Mouse (Mus musculus) bone marrow, adult 2 months (tissue): Measurements from ENCODE around the gene Foxred1. TPM values are rescaled to one million over a fixed set of nuclear protein-coding genes. Genes with fewer than 3 reads are reported as not detected.

ENCODE experiments used
- H3K27ac ChIP-seq: fragments of 200-500 bp; 2 replicates; pipeline ENCODE4 v1.5.1; 2012; ENCODE audit warnings: low read depth, mild to moderate bottlenecking, control low read depth, inconsistent platforms, low read length; ENCODE audit not compliant: control insufficient read depth, poor library complexity, insufficient read depth
- H3K4me1 ChIP-seq: fragments of 200-500 bp; 2 replicates; pipeline ENCODE4 v1.6.1; 2011; ENCODE audit warnings: low read length; ENCODE audit not compliant: control insufficient read depth, insufficient read depth
- H3K4me3 ChIP-seq: fragments of 200-500 bp; replicated peaks from 2 replicates; pipeline ENCODE3; 2011; ENCODE audit warnings: mild to moderate bottlenecking, low read depth, low read length, control low read depth; ENCODE audit not compliant: control insufficient read depth
- CTCF ChIP-seq: fragments of 200-500 bp; IDR thresholded peaks from 2 replicates; pipeline ENCODE4 v1.5.1; 2011; ENCODE audit warnings: low read length, control low read depth; ENCODE audit not compliant: control insufficient read depth, insufficient read depth
- POLR2A ChIP-seq: fragments of 200-500 bp; IDR thresholded peaks from 2 replicates; pipeline ENCODE4 v1.6.1; 2011; ENCODE audit warnings: low read depth, mild to moderate bottlenecking, control low read depth, low read length, borderline replicate concordance; ENCODE audit not compliant: control insufficient read depth
- WGBS: fragments of 180-500 bp; shearing (Covaris S2); methylation state at CpG from one replicate; pipeline ENCODE4 v1.1.7; 2018; 5-methylcytosine and 5-hydroxymethylcytosine counted together
- polyA plus RNA-seq: library from polyadenylated mRNA; stranded (reverse); fragments of >200 nt; gene quantifications from 2 replicates; pipeline ENCODE4 v1.2.4, GENCODE M21; 2011; ENCODE audit warnings: low replicate concordance; ENCODE audit not compliant: missing spikeins, insufficient read depth, insufficient read length

Foxred1 gene
- polyA plus RNA-seq, 1 experiment, result 18.8 TPM

DNA sequence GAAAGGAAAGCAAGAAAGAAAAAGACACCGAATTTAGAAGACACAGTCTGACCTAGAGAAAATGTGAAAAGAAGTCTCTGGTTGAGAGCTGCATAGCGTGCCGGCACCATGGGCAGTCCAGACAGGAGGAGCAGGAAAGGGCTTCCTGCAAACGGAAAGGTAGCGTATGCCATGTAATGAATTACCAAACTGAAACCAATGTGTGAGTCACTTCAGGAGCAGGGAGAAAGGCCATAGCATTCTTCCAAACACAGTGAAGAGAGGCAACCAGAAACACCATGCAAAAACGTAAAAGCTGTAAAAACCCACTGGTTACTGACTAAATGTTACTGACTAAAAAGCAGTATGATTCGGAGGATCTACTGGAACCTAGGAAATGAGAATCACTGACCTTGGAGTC is 49.1 kb downstream of the Foxred1 start:
- H3K4me1 ChIP-seq, result no peaks in the 10 kb centered on the region
- H3K27ac ChIP-seq, result no peak overlapping the region
- no peak overlapping the region for H3K4me3 ChIP-seq
- WGBS, result 86% methylated on average over 7 of the region's 7 CpGs
- TF ChIP-seq CTCF, result no peak
- TF ChIP-seq POLR2A, result no peak

DNA sequence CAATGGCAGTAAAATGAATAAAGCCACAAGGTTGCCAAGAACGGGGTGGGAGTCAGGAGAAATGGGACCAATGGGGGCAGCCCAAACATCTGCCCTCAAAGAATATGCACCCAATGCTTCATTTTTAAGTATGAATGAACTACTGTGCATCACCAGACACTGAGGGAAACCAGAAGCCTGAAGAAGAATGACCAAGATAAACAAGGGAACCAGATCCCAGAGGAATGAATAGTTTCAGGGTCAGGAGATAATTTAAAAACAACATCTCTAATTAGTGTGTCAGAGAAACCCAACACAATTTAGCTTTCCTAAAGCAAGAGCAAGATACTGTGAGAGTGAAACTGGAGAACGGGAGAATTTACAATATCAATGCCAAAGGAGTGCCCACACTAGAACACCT is 50.2 kb downstream of the Foxred1 start:
- Histone ChIP-seq H3K27ac (no peak overlapping the region), H3K4me3 (no peak overlapping the region), H3K4me1 (no peaks in the 10 kb centered on the region)
- TF ChIP-seq CTCF (no peak), POLR2A (no peak)
- WGBS, result 81% methylated on average over 2 of the region's 2 CpGs

DNA sequence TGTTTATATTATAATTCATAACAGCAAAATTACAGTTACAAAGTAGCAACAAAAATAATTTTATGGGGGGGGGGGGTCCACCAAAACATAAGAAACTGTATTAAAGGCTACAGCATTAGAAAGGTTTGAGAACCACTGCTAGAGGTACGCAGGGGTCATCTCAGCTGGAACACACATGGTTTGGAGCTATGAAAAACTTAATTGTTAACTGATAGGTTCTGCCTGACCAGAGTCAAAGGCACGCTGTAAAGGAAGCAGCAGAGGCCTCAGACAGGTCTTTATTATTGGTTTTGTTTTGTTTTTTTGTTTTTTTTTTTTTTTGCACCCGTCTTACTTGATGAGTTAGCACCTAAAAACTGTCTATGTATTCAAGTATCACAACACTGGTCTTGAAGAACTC is 52.4 kb downstream of the Foxred1 start:
- Histone ChIP-seq H3K4me1 (no peaks in the 10 kb centered on the region), H3K4me3 (no peak overlapping the region), H3K27ac (no peak overlapping the region)
- WGBS, result 83% methylated on average over 3 of the region's 3 CpGs
- no peak for TF ChIP-seq POLR2A
- no peak for TF ChIP-seq CTCF

DNA sequence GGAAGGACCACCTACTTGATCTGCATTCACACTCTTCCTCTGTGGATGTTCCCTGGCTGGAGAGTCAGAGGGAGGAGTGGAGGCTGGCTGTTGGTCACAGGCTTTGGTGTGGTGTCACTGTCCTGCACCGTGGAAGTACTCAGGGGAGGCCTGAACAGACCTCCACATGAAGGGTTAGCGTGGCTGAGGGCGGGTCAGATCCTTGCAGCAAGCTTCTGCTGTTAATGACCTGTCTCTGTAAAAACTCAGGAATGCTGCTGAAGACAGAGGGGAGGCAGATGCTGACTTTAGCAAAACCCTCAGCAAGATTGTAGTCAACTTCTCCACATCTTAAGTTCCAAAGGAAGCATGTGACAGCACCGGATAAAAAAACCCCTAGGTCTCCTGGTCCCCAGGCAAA is 54.0 kb downstream of the Foxred1 start:
- no peak for TF ChIP-seq POLR2A
- no peak for TF ChIP-seq CTCF
- WGBS, result 83% methylated on average over 4 of the region's 4 CpGs
- Histone ChIP-seq H3K4me3 (no peak overlapping the region), H3K27ac (no peak overlapping the region), H3K4me1 (no peaks in the 10 kb centered on the region)

DNA sequence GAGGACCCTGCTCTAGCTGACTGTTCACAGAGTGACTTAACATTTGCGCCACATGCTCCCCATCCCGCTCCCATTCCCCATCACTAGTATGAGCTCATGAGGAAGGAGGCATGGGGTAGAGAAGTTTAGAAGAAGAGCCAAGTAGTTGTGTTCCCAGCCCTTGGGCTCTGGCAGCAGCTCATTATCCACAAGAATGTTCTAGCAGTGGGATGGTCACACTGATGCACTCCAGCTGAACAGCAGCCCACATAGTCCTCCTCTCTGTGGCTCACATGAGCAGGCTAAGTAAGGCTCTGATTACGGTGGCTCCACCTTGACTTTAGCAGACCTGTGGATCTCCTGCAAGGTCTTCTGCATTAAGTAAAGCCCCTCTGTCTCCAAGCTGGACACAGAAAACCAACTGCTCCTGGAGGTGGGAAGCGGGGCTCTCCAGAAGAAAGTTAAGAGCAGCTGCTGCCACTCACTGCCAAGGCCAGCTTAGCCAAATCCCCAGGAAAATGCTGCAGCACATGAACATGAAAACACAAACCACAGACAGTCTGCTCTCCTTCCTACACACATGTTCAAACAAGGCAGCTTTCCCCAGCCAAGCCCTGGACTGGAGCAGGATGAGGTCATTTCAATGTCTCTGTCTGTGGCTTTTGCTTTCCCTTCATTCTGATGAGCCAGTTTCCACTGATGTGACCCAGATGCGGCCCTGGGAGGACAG is 54.7 kb downstream of the Foxred1 start:
- Histone ChIP-seq H3K4me1 (no peaks in the 10 kb centered on the region), H3K4me3 (no peak overlapping the region), H3K27ac (no peak overlapping the region)
- WGBS, result 87% methylated on average over 5 of the region's 5 CpGs
- TF ChIP-seq POLR2A (no peak), CTCF (no peak)

Other genes with a start within 250 kb of the Foxred1 start
- gene St3gal4, start 91.8 kb downstream of the Foxred1 start, polyA plus RNA-seq, result 32.7 and 54.9 TPM in 2 replicates
- 12.3 and 31.1 TPM in 2 replicates for gene Dcps, start 35.0 kb downstream of the Foxred1 start, polyA plus RNA-seq
- gene Srpr, start 10.9 kb downstream of the Foxred1 start, polyA plus RNA-seq, result 16.6 and 50.8 TPM in 2 replicates
- gene Tirap, start 10.8 kb downstream of the Foxred1 start, polyA plus RNA-seq, result 2.7 and 7.5 TPM in 2 replicates
- 11.4 and 11.6 TPM in 2 replicates for gene Fam118b, start 56.8 kb upstream of the Foxred1 start, polyA plus RNA-seq
- gene Rpusd4, start 56.8 kb upstream of the Foxred1 start, polyA plus RNA-seq, result 4.5 and 15.5 TPM in 2 replicates
- gene Cdon, start 210.1 kb upstream of the Foxred1 start, polyA plus RNA-seq, result 0.66 and 2.8 TPM in 2 replicates